Mouse (Mus musculus): ENCODE measurements around the gene Mrnip. TPM values are rescaled to one million over a fixed set of nuclear protein-coding genes. Genes with fewer than 3 reads are reported as not detected.
A peak's percentile ranks its signal among the peaks of the same experiment; 100 is the strongest.
"Not testable (repeated sequence)": the region's sequence is repeated elsewhere in the genome, so short reads cannot be mapped to it uniquely, and the experiment has no call there.

Mrnip gene
- 10 to 100 TPM; 15.1 to 18.1 TPM for total RNA-seq (2021)
- long read RNA-seq, experiment 1, transcript Mrnip-201 (7 exons, 1,142 nt) = major isoform, 17 of 23 reads
- long read RNA-seq, experiment 1, partial matches to known transcripts = 5 of 23 reads
- long read RNA-seq, experiment 1, other reads (novel, unspliced or antisense) = 1 of 23 reads
- long read RNA-seq, experiment 2, transcript Mrnip-201 (7 exons, 1,142 nt) = major isoform, 14 of 23 reads
- long read RNA-seq, experiment 2, partial matches to known transcripts = 9 of 23 reads
- long read RNA-seq, experiment 2, other reads (novel, unspliced or antisense) = 0 of 23 reads

GRCm38 (mm10) chr11:50174111-50174729, at the start of gene Mrnip:
Gene Mrnip, plus strand, starts transcription at chr11:50174444.
- intact Hi-C loops (cut with DNase I) = not testable (repeated sequence)
- DNase-seq (ENCODE audit: low spot score in 2 of 2) = peak; percentile 34 to 68

GRCm38 (mm10) chr11:50127781-50128180, 46.5 kb upstream of the Mrnip start:
- no peak for DNase-seq (ENCODE audit: low spot score in 2 of 2)
- intact Hi-C loops (cut with DNase I) = no loop called here

- intact Hi-C loops (cut with DNase I) = loop anchor here (1.0 to 5.0 kb wide), 2 partner anchors 104 to 145 kb away; partner anchors contain the start of gene Rnf130
Observed at GRCm38 (mm10) chr11:50130811-50131766, 43.2 kb upstream of the Mrnip start, which contains the start of gene Tbc1d9b. Gene Tbc1d9b, plus strand, starts transcription at chr11:50131396.

GRCm38 (mm10) chr11:50131801-50132201, 42.4 kb upstream of the Mrnip start:
- intact Hi-C loops (cut with DNase I) = loop anchor here (1.0 to 5.0 kb wide), 2 partner anchors 104 to 146 kb away; partner anchors contain the start of gene Rnf130
- no peak for DNase-seq (ENCODE audit: low spot score in 2 of 2)

More at GRCm38 (mm10) chr11:50130811-50131766, 43.2 kb upstream of the Mrnip start, which contains the start of gene Tbc1d9b:
- peak; percentile 90 to 91 for DNase-seq (ENCODE audit: low spot score in 2 of 2)

- DNase-seq (ENCODE audit: low spot score in 2 of 2) = no peak
- intact Hi-C loops (cut with DNase I) = loop anchor here (5.0 kb wide), 1 partner anchor 105 kb away; the partner anchor contains the start of gene Rnf130
Observed at GRCm38 (mm10) chr11:50132265-50132664, 42.0 kb upstream of the Mrnip start.

- DNase-seq (ENCODE audit: low spot score in 2 of 2) = no peak
- intact Hi-C loops (cut with DNase I) = loop anchor here (5.0 kb wide), 1 partner anchor 107 kb away; the partner anchor contains the start of gene Rnf130
Observed at GRCm38 (mm10) chr11:50134136-50134859, 39.9 kb upstream of the Mrnip start.

GRCm38 (mm10) chr11:50138206-50138822, 35.9 kb upstream of the Mrnip start:
- intact Hi-C loops (cut with DNase I) = no loop called here
- DNase-seq (ENCODE audit: low spot score in 2 of 2) = no peak

GRCm38 (mm10) chr11:50139571-50139970, 34.7 kb upstream of the Mrnip start:
- intact Hi-C loops (cut with DNase I) = no loop called here
- no peak for DNase-seq (ENCODE audit: low spot score in 2 of 2)

- DNase-seq (ENCODE audit: low spot score in 2 of 2) = no peak
- intact Hi-C loops (cut with DNase I) = no loop called here
Observed at GRCm38 (mm10) chr11:50145529-50145928, 28.7 kb upstream of the Mrnip start.

- intact Hi-C loops (cut with DNase I) = no loop called here
- no peak for DNase-seq (ENCODE audit: low spot score in 2 of 2)
Observed at GRCm38 (mm10) chr11:50146121-50146520, 28.1 kb upstream of the Mrnip start.

GRCm38 (mm10) chr11:50147267-50147957, 26.8 kb upstream of the Mrnip start:
- intact Hi-C loops (cut with DNase I) = no loop called here
- no peak for DNase-seq (ENCODE audit: low spot score in 2 of 2)

- no peak for DNase-seq (ENCODE audit: low spot score in 2 of 2)
- intact Hi-C loops (cut with DNase I) = no loop called here
Observed at GRCm38 (mm10) chr11:50147958-50148476, 26.2 kb upstream of the Mrnip start.

GRCm38 (mm10) chr11:50149200-50149599, 25.0 kb upstream of the Mrnip start:
- no peak for DNase-seq (ENCODE audit: low spot score in 2 of 2)
- intact Hi-C loops (cut with DNase I) = no loop called here

- intact Hi-C loops (cut with DNase I) = no loop called here
- no peak for DNase-seq (ENCODE audit: low spot score in 2 of 2)
Observed at GRCm38 (mm10) chr11:50149603-50150150, 24.6 kb upstream of the Mrnip start.

GRCm38 (mm10) chr11:50151374-50151773, 22.9 kb upstream of the Mrnip start:
- DNase-seq (ENCODE audit: low spot score in 2 of 2) = no peak
- intact Hi-C loops (cut with DNase I) = no loop called here

GRCm38 (mm10) chr11:50154166-50154565, 20.1 kb upstream of the Mrnip start:
- DNase-seq (ENCODE audit: low spot score in 2 of 2) = no peak
- intact Hi-C loops (cut with DNase I) = no loop called here

- intact Hi-C loops (cut with DNase I) = no loop called here
- peak in 1 of 2 experiments; percentile 26 for DNase-seq (ENCODE audit: low spot score in 2 of 2)
Observed at GRCm38 (mm10) chr11:50154777-50155520, 19.3 kb upstream of the Mrnip start.

Data from left cerebral cortex, postnatal 14 days (tissue).